Mouse (Mus musculus) bone marrow macrophage, adult 2 months (primary cell): ENCODE data around the gene Lmtk3.

Source experiments
- CTCF ChIP-seq: IDR thresholded peaks from 2 replicates; pipeline ENCODE4 v1.5.1; 2012; ENCODE audit warnings: low read depth, mild to moderate bottlenecking, low read length, moderate library complexity
- POLR2A ChIP-seq: IDR thresholded peaks from 2 replicates; pipeline ENCODE4 v1.6.1; 2012; ENCODE audit warnings: mild to moderate bottlenecking, low read depth, low read length, borderline replicate concordance

DNA sequence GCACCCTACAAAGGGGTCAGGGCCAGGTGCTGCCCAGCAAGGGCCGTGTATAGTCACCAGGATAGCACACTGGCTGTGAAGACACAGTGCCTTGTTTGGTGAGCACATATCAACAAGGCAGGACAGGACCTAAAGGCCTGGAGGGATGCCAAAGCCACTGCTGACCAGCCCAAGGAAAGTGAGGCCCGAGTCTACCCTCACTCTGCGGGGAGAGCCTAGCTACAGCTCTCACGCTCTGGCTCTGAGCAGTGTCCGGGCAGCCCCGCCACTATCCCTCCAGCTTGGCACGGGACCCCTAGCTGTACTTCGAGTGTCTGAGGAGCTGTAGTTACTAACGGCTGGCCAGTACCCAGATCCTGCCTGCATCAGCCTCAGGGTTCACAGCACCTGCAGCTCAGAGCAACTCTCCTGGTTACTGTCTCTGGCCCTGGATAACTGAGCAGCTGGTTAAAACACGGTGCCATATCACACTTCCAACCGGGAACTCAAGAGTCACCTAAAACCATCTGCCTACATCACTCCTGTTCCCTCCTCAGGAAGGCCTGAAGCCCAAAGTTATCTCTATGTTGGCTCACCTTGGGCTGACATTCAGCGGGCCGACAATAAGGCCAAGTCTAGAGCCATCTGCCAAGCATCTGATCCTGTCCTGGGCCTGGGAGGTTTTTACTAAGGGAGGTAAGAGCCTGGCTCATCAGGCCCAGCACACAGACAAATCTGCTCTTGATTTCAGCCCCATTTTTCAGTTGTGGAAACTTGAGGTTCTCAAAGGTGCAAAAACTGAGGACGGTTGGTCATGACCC, 25.9 kb downstream of the Lmtk3 start:
- TF ChIP-seq CTCF = no peak
- TF ChIP-seq POLR2A = no peak
